Mouse (Mus musculus) midbrain, embryonic 15.5 days (tissue): ENCODE data around the gene Pptc7. TPM values are rescaled to one million over a fixed set of nuclear protein-coding genes. Genes with fewer than 3 reads are reported as not detected.
"Not testable (repeated sequence)": the region's sequence is repeated elsewhere in the genome, so short reads cannot be mapped to it uniquely, and the experiment has no call there.

Experiments
- ATAC-seq: fragments of 200-750 bp; cut with Nextera tagmentation; replicated peaks from 2 replicates; pipeline ENCODE4 v1.8.0; 2017; ENCODE audit warnings: moderate TSS enrichment
- H3K27ac ChIP-seq: fragments of 300-500 bp; sonication (generic); 2 replicates; pipeline ENCODE4 v1.5.1; 2015; ENCODE audit warnings: mild to moderate bottlenecking, inconsistent platforms
- H3K27me3 ChIP-seq: fragments of 300-500 bp; sonication (generic); replicated peaks from 2 replicates; pipeline ENCODE4 v1.6.1; 2015; ENCODE audit warnings: inconsistent platforms
- H3K36me3 ChIP-seq: fragments of 300-500 bp; sonication (generic); replicated peaks from 2 replicates; pipeline ENCODE4 v1.6.1; 2015; ENCODE audit warnings: inconsistent platforms
- H3K4me1 ChIP-seq: fragments of 300-500 bp; sonication (generic); 2 replicates; pipeline ENCODE4 v1.6.1; 2015; ENCODE audit warnings: inconsistent platforms
- H3K4me2 ChIP-seq: fragments of 300-500 bp; sonication (generic); 2 replicates; pipeline ENCODE4 v1.6.1; 2015; ENCODE audit warnings: inconsistent platforms, mild to moderate bottlenecking, moderate library complexity
- H3K4me3 ChIP-seq: fragments of 300-500 bp; sonication (generic); 2 replicates; pipeline ENCODE4 v1.5.1; 2015; ENCODE audit warnings: mild to moderate bottlenecking, inconsistent platforms
- H3K9ac ChIP-seq: fragments of 300-500 bp; sonication (generic); 2 replicates; pipeline ENCODE4 v1.6.1; 2015; ENCODE audit warnings: mild to moderate bottlenecking, inconsistent platforms
- H3K9me3 ChIP-seq: fragments of 300-500 bp; sonication (generic); 2 replicates; pipeline ENCODE4 v1.6.1; 2016; ENCODE audit warnings: inconsistent platforms
- WGBS: fragments of 180-500 bp; shearing (Covaris S2); methylation state at CpG from one replicate; pipeline ENCODE4 v1.1.7; 2015; ENCODE audit warnings: mixed read lengths; 5-methylcytosine and 5-hydroxymethylcytosine counted together
- polyA plus RNA-seq: library from polyadenylated mRNA; unstranded; fragments of >200 nt; fragmentation: Nextera tagmentation; extraction: Ambion mirVana; gene quantifications from 2 replicates; pipeline ENCODE4 v1.2.1, GENCODE M21; 2015

Pptc7 gene
- polyA plus RNA-seq, 1 experiment from 2014 or later: 7.6 TPM

GRCm38 (mm10) chr5:122310699-122311098 lies 26.5 kb downstream of the Pptc7 start:
- H3K36me3 ChIP-seq: 0 out of 2 replicates have a peak, but pooled peaks cover 7% of the 10 kb centered on the region
- no peak for ATAC-seq
- H3K4me1 ChIP-seq: no peaks in the 10 kb centered on the region
- no peak overlapping the region for H3K27ac ChIP-seq
- no peak overlapping the region for H3K9ac ChIP-seq
- H3K27me3 ChIP-seq: no peaks in the 10 kb centered on the region
- WGBS: 80% methylated on average over 8 of the region's 8 CpGs
- H3K4me2 ChIP-seq: no peak overlapping the region
- no peaks in the 10 kb centered on the region for H3K9me3 ChIP-seq
- no peak overlapping the region for H3K4me3 ChIP-seq

- no peak for ATAC-seq
- H3K4me3 ChIP-seq: no peak overlapping the region
- H3K9me3 ChIP-seq: no peaks in the 10 kb centered on the region
- H3K36me3 ChIP-seq: 0 out of 2 replicates have a peak, but pooled peaks cover 7% of the 10 kb centered on the region
- H3K9ac ChIP-seq: no peak overlapping the region
- H3K4me2 ChIP-seq: no peak overlapping the region
- H3K27ac ChIP-seq: no peak overlapping the region
- 42% methylated on average over 7 of the region's 7 CpGs for WGBS
- no peaks in the 10 kb centered on the region for H3K4me1 ChIP-seq
- H3K27me3 ChIP-seq: no peaks in the 10 kb centered on the region
Observed at GRCm38 (mm10) chr5:122311692-122312091, 27.5 kb downstream of the Pptc7 start.

- H3K4me1 ChIP-seq: no peaks in the 10 kb centered on the region
- H3K4me2 ChIP-seq: no peak overlapping the region
- H3K27me3 ChIP-seq: no peaks in the 10 kb centered on the region
- no peak for ATAC-seq
- no peak overlapping the region for H3K4me3 ChIP-seq
- H3K36me3 ChIP-seq: 0 out of 2 replicates have a peak, but pooled peaks cover 7% of the 10 kb centered on the region
- no peaks in the 10 kb centered on the region for H3K9me3 ChIP-seq
- 79% methylated on average over 4 of the region's 4 CpGs for WGBS
- no peak overlapping the region for H3K9ac ChIP-seq
- no peak overlapping the region for H3K27ac ChIP-seq
Observed at GRCm38 (mm10) chr5:122312346-122312745, 28.2 kb downstream of the Pptc7 start.

GRCm38 (mm10) chr5:122312942-122313684 lies 28.9 kb downstream of the Pptc7 start:
- Histone ChIP-seq H3K27me3 (no peaks in the 10 kb centered on the region), H3K27ac (no peak overlapping the region), H3K4me1 (no peaks in the 10 kb centered on the region), H3K4me2 (no peak overlapping the region), H3K36me3 (0 out of 2 replicates have a peak, but pooled peaks cover 7% of the 10 kb centered on the region), H3K9ac (no peak overlapping the region), H3K9me3 (no peaks in the 10 kb centered on the region), H3K4me3 (no peak overlapping the region)
- ATAC-seq: no peak
- WGBS: 94% methylated on average over 17 of the region's 17 CpGs

GRCm38 (mm10) chr5:122314966-122315667 lies 31.0 kb downstream of the Pptc7 start:
- no peaks in the 10 kb centered on the region for H3K36me3 ChIP-seq
- ATAC-seq: 0 out of 2 replicates have a peak, but pooled peaks have one; percentile 24

GRCm38 (mm10) chr5:122317329-122318045 lies 33.3 kb downstream of the Pptc7 start:
- no peak overlapping the region for H3K27ac ChIP-seq
- no peaks in the 10 kb centered on the region for H3K4me1 ChIP-seq
- ATAC-seq: no peak
- H3K9ac ChIP-seq: no peak overlapping the region
- no peaks in the 10 kb centered on the region for H3K36me3 ChIP-seq
- H3K4me2 ChIP-seq: no peak overlapping the region
- 86% methylated on average over 11 of the region's 11 CpGs for WGBS
- H3K4me3 ChIP-seq: no peak overlapping the region
- H3K9me3 ChIP-seq: no peaks in the 10 kb centered on the region
- no peaks in the 10 kb centered on the region for H3K27me3 ChIP-seq

More at GRCm38 (mm10) chr5:122314966-122315667, 31.0 kb downstream of the Pptc7 start:
- H3K27ac ChIP-seq: no peak overlapping the region
- no peak overlapping the region for H3K9ac ChIP-seq
- WGBS: 67% methylated on average over 20 of the region's 20 CpGs
- no peak overlapping the region for H3K4me2 ChIP-seq
- no peaks in the 10 kb centered on the region for H3K9me3 ChIP-seq
- no peak overlapping the region for H3K4me3 ChIP-seq
- H3K4me1 ChIP-seq: no peaks in the 10 kb centered on the region
- no peaks in the 10 kb centered on the region for H3K27me3 ChIP-seq

GRCm38 (mm10) chr5:122318100-122318499 lies 33.9 kb downstream of the Pptc7 start:
- H3K4me1 ChIP-seq: no peaks in the 10 kb centered on the region
- no peak overlapping the region for H3K9ac ChIP-seq
- 0 out of 2 replicates have a peak, but pooled peaks cover 5% of the 10 kb centered on the region for H3K36me3 ChIP-seq
- no peak overlapping the region for H3K27ac ChIP-seq
- no peaks in the 10 kb centered on the region for H3K9me3 ChIP-seq
- H3K4me2 ChIP-seq: no peak overlapping the region
- no peaks in the 10 kb centered on the region for H3K27me3 ChIP-seq
- no peak for ATAC-seq
- H3K4me3 ChIP-seq: no peak overlapping the region
- 70% methylated on average over 3 of the region's 3 CpGs for WGBS

- not testable (repeated sequence) for ATAC-seq, H3K9me3 ChIP-seq, H3K36me3 ChIP-seq, H3K4me3 ChIP-seq, H3K4me1 ChIP-seq, H3K27me3 ChIP-seq, H3K27ac ChIP-seq, H3K9ac ChIP-seq, H3K4me2 ChIP-seq
- 65% methylated on average over 3 of the region's 3 CpGs for WGBS
Observed at GRCm38 (mm10) chr5:122318976-122319375, 34.8 kb downstream of the Pptc7 start.

- 78% methylated on average over 14 of the region's 14 CpGs for WGBS
- H3K9me3 ChIP-seq: no peaks in the 10 kb centered on the region
- no peak overlapping the region for H3K27ac ChIP-seq
- no peaks in the 10 kb centered on the region for H3K27me3 ChIP-seq
- ATAC-seq: no peak
- H3K4me2 ChIP-seq: no peak overlapping the region
- H3K4me3 ChIP-seq: no peak overlapping the region
- 0 out of 2 replicates have a peak, but pooled peaks cover 5% of the 10 kb centered on the region for H3K36me3 ChIP-seq
- H3K4me1 ChIP-seq: no peaks in the 10 kb centered on the region
- no peak overlapping the region for H3K9ac ChIP-seq
Observed at GRCm38 (mm10) chr5:122319474-122320204, 35.5 kb downstream of the Pptc7 start.

GRCm38 (mm10) chr5:122320205-122320781 lies 36.1 kb downstream of the Pptc7 start:
- WGBS: 82% methylated on average over 12 of the region's 12 CpGs
- H3K27me3 ChIP-seq: no peaks in the 10 kb centered on the region
- H3K27ac ChIP-seq: no peak overlapping the region
- H3K4me2 ChIP-seq: no peak overlapping the region
- H3K9me3 ChIP-seq: no peaks in the 10 kb centered on the region
- H3K36me3 ChIP-seq: peaks cover 5% of the 10 kb centered on the region; the same call in 1 of the 2 replicates
- H3K4me3 ChIP-seq: no peak overlapping the region
- H3K9ac ChIP-seq: no peak overlapping the region
- H3K4me1 ChIP-seq: no peaks in the 10 kb centered on the region
- ATAC-seq: no peak

- Histone ChIP-seq H3K27ac (no peak overlapping the region), H3K36me3 (peaks cover 11% of the 10 kb centered on the region; the same call in 1 of the 2 replicates), H3K9me3 (no peaks in the 10 kb centered on the region), H3K9ac (no peak overlapping the region), H3K4me3 (no peak overlapping the region), H3K4me2 (no peak overlapping the region), H3K4me1 (no peaks in the 10 kb centered on the region), H3K27me3 (no peaks in the 10 kb centered on the region)
- ATAC-seq: no peak
- WGBS: 55% methylated on average over 8 of the region's 8 CpGs
Observed at GRCm38 (mm10) chr5:122323523-122323922, 39.4 kb downstream of the Pptc7 start.
